Mouse (Mus musculus) bone marrow, adult 2 months (tissue): Measurements from ENCODE around the gene Olfr591.

Experiments used
- CTCF ChIP-seq: fragments of 200-500 bp; IDR thresholded peaks from 2 replicates; pipeline ENCODE4 v1.5.1; 2011; ENCODE audit warnings: low read length, control low read depth; ENCODE audit not compliant: control insufficient read depth, insufficient read depth
- POLR2A ChIP-seq: fragments of 200-500 bp; IDR thresholded peaks from 2 replicates; pipeline ENCODE4 v1.6.1; 2011; ENCODE audit warnings: low read depth, mild to moderate bottlenecking, control low read depth, low read length, borderline replicate concordance; ENCODE audit not compliant: control insufficient read depth

- TF ChIP-seq POLR2A, result no peak
- no peak for TF ChIP-seq CTCF
These were observed 38.6 kb upstream of the Olfr591 start, which contains the start of gene Olfr594 for GRCm38 (mm10) chr7:103216696-103217095.
